Mouse (Mus musculus) liver, adult 2 months (tissue): ENCODE results near the gene Fblim1.

Experiments used
- CTCF ChIP-seq: fragments of 200-500 bp; IDR thresholded peaks from 2 replicates; pipeline ENCODE4 v1.5.1; 2011; ENCODE audit warnings: low read depth, low read length, control low read depth
- POLR2A ChIP-seq: fragments of 200-500 bp; IDR thresholded peaks from 2 replicates; pipeline ENCODE4 v1.6.1; 2011; ENCODE audit warnings: low read length, control low read depth; ENCODE audit not compliant: insufficient read depth; ENCODE audit errors: extremely low read depth

DNA sequence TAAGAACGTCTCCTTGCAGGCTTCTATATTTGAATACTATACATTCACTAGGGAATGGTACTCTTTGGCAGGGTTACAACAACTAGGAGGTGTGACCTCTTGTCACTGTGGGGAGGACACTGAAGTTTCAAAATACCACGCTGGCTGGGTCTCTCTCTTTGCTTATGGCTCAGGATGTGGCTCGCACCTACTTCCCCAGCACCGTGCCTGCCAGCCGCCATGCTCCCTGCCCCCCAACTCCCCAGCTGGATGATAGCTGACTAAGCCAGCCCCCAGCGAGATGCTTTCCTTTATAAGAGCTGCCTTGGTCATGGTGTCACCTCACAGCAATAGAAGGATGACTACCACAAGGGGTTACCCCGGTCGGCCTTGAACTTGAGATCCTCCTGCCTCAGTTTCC is 47.1 kb upstream of the Fblim1 start:
- TF ChIP-seq CTCF (no peak), POLR2A (no peak)
